Mouse (Mus musculus): ENCODE data around the gene Bcl2l13. TPM values are rescaled to one million over a fixed set of nuclear protein-coding genes. Genes with fewer than 3 reads are reported as not detected.
A peak's percentile ranks its signal among the peaks of the same experiment; 100 is the strongest.
"Not testable (repeated sequence)": the region's sequence is repeated elsewhere in the genome, so short reads cannot be mapped to it uniquely, and the experiment has no call there.

Gene Bcl2l13
- total and polyA plus RNA-seq, 2 experiments from 2014 or later = 30.9 to 32.4 TPM

- TF ChIP-seq EP300 (IDR thresholded peaks at IDR 0.05; ENCODE audit: low read depth) (no peak), CTCF (IDR thresholded peaks at IDR 0.05; ENCODE audit: low read depth) (no peak)
Observed at GRCm38 (mm10) chr6:120901776-120902645, 66.0 kb downstream of the Bcl2l13 start.

GRCm38 (mm10) chr6:120903450-120903912 lies 67.5 kb downstream of the Bcl2l13 start:
- ATAC-seq (ENCODE audit: insufficient read depth, low read depth) = peak; percentile 71
- WGBS = 37% methylated on average over 5 of the region's 5 CpGs
- H3K4me1 ChIP-seq (ENCODE audit: control insufficient read depth, insufficient read depth) = no peaks in the 10 kb centered on the region

More at GRCm38 (mm10) chr6:120901776-120902645, 66.0 kb downstream of the Bcl2l13 start:
- WGBS = 88% methylated on average over 14 of the region's 14 CpGs
- no peak overlapping the region for H3K9ac ChIP-seq (replicated peaks; ENCODE audit: low read depth, low read length)
- H3K27me3 ChIP-seq (ENCODE audit: control insufficient read depth, insufficient read depth, low read length) = no peaks in the 10 kb centered on the region
- no peak overlapping the region for H3K4me3 ChIP-seq (ENCODE audit: low read depth, low read length)
- DNase-seq (ENCODE audit: low spot score) (no peak), ATAC-seq (ENCODE audit: insufficient read depth, low read depth) (no peak)
- no peak overlapping the region for H3K27ac ChIP-seq (ENCODE audit: low read depth)
- no peak overlapping the region for H3K4me2 ChIP-seq (ENCODE audit: low read depth, low read length)
- H3K9me3 ChIP-seq (replicated peaks; ENCODE audit: control insufficient read depth, low read length) = no peaks in the 10 kb centered on the region
- no peaks in the 10 kb centered on the region for H3K4me1 ChIP-seq (ENCODE audit: control insufficient read depth, insufficient read depth)
- no peaks in the 10 kb centered on the region for H3K36me3 ChIP-seq (replicated peaks; ENCODE audit: control insufficient read depth, insufficient read depth, low read length)

GRCm38 (mm10) chr6:120903961-120904360 lies 67.9 kb downstream of the Bcl2l13 start:
- WGBS = 79% methylated on average over 11 of the region's 11 CpGs
- H3K9ac ChIP-seq (replicated peaks; ENCODE audit: low read depth, low read length) = no peak overlapping the region
- no peak overlapping the region for H3K27ac ChIP-seq (ENCODE audit: low read depth)
- no peak overlapping the region for H3K4me3 ChIP-seq (ENCODE audit: low read depth, low read length)
- no peaks in the 10 kb centered on the region for H3K4me1 ChIP-seq (ENCODE audit: control insufficient read depth, insufficient read depth)
- TF ChIP-seq CTCF (IDR thresholded peaks at IDR 0.05; ENCODE audit: low read depth) (peak; percentile 4; the same call in 1 of the 2 replicates), EP300 (IDR thresholded peaks at IDR 0.05; ENCODE audit: low read depth) (no peak)
- no peak overlapping the region for H3K4me2 ChIP-seq (ENCODE audit: low read depth, low read length)
- H3K9me3 ChIP-seq (replicated peaks; ENCODE audit: control insufficient read depth, low read length) = no peaks in the 10 kb centered on the region
- no peaks in the 10 kb centered on the region for H3K36me3 ChIP-seq (replicated peaks; ENCODE audit: control insufficient read depth, insufficient read depth, low read length)
- DNase-seq (ENCODE audit: low spot score) (no peak), ATAC-seq (ENCODE audit: insufficient read depth, low read depth) (no peak)
- H3K27me3 ChIP-seq (ENCODE audit: control insufficient read depth, insufficient read depth, low read length) = no peaks in the 10 kb centered on the region

More at GRCm38 (mm10) chr6:120903450-120903912, 67.5 kb downstream of the Bcl2l13 start:
- peak; percentile 75 for DNase-seq (ENCODE audit: low spot score)
- Histone ChIP-seq H3K4me3 (ENCODE audit: low read depth, low read length) (no peak overlapping the region), H3K9ac (replicated peaks; ENCODE audit: low read depth, low read length) (no peak overlapping the region), H3K9me3 (replicated peaks; ENCODE audit: control insufficient read depth, low read length) (no peaks in the 10 kb centered on the region), H3K27ac (ENCODE audit: low read depth) (0 out of 2 replicates have a peak overlapping the region, but pooled peaks have one; percentile 33), H3K4me2 (ENCODE audit: low read depth, low read length) (no peak overlapping the region), H3K27me3 (ENCODE audit: control insufficient read depth, insufficient read depth, low read length) (no peaks in the 10 kb centered on the region), H3K36me3 (replicated peaks; ENCODE audit: control insufficient read depth, insufficient read depth, low read length) (no peaks in the 10 kb centered on the region)
- TF ChIP-seq EP300 (IDR thresholded peaks at IDR 0.05; ENCODE audit: low read depth) = no peak
- TF ChIP-seq CTCF (IDR thresholded peaks at IDR 0.05; ENCODE audit: low read depth) = peak; percentile 72

GRCm38 (mm10) chr6:120905111-120905510 lies 69.1 kb downstream of the Bcl2l13 start:
- Histone ChIP-seq H3K4me3 (ENCODE audit: low read depth, low read length) (no peak overlapping the region), H3K4me2 (ENCODE audit: low read depth, low read length) (no peak overlapping the region), H3K27me3 (ENCODE audit: control insufficient read depth, insufficient read depth, low read length) (no peaks in the 10 kb centered on the region), H3K4me1 (ENCODE audit: control insufficient read depth, insufficient read depth) (no peaks in the 10 kb centered on the region), H3K27ac (ENCODE audit: low read depth) (no peak overlapping the region), H3K9ac (replicated peaks; ENCODE audit: low read depth, low read length) (no peak overlapping the region), H3K36me3 (replicated peaks; ENCODE audit: control insufficient read depth, insufficient read depth, low read length) (no peaks in the 10 kb centered on the region), H3K9me3 (replicated peaks; ENCODE audit: control insufficient read depth, low read length) (no peaks in the 10 kb centered on the region)
- no peak for TF ChIP-seq CTCF (IDR thresholded peaks at IDR 0.05; ENCODE audit: low read depth)
- DNase-seq (ENCODE audit: low spot score) = no peak
- no peak for ATAC-seq (ENCODE audit: insufficient read depth, low read depth)
- WGBS = 86% methylated on average over 5 of the region's 5 CpGs

- Histone ChIP-seq H3K27me3 (ENCODE audit: control insufficient read depth, insufficient read depth, low read length) (no peaks in the 10 kb centered on the region), H3K4me2 (ENCODE audit: low read depth, low read length) (no peak overlapping the region), H3K9ac (replicated peaks; ENCODE audit: low read depth, low read length) (no peak overlapping the region), H3K9me3 (replicated peaks; ENCODE audit: control insufficient read depth, low read length) (no peaks in the 10 kb centered on the region), H3K27ac (ENCODE audit: low read depth) (no peak overlapping the region), H3K4me1 (ENCODE audit: control insufficient read depth, insufficient read depth) (0 out of 2 replicates have a peak, but pooled peaks cover 2% of the 10 kb centered on the region), H3K4me3 (ENCODE audit: low read depth, low read length) (no peak overlapping the region), H3K36me3 (replicated peaks; ENCODE audit: control insufficient read depth, insufficient read depth, low read length) (no peaks in the 10 kb centered on the region)
- 89% methylated on average over 6 of the region's 6 CpGs for WGBS
- no peak for ATAC-seq (ENCODE audit: insufficient read depth, low read depth)
- TF ChIP-seq EP300 (IDR thresholded peaks at IDR 0.05; ENCODE audit: low read depth) (no peak), CTCF (IDR thresholded peaks at IDR 0.05; ENCODE audit: low read depth) (no peak)
- DNase-seq (ENCODE audit: low spot score) = no peak
Observed at GRCm38 (mm10) chr6:120906521-120906920, 70.5 kb downstream of the Bcl2l13 start.

- ATAC-seq (ENCODE audit: insufficient read depth, low read depth); H3K4me2 ChIP-seq (ENCODE audit: low read depth, low read length); H3K27ac ChIP-seq (ENCODE audit: low read depth); H3K4me1 ChIP-seq (ENCODE audit: control insufficient read depth, insufficient read depth); H3K27me3 ChIP-seq (ENCODE audit: control insufficient read depth, insufficient read depth, low read length); DNase-seq (ENCODE audit: low spot score); H3K36me3 ChIP-seq (replicated peaks; ENCODE audit: control insufficient read depth, insufficient read depth, low read length); H3K9ac ChIP-seq (replicated peaks; ENCODE audit: low read depth, low read length); H3K9me3 ChIP-seq (replicated peaks; ENCODE audit: control insufficient read depth, low read length); H3K4me3 ChIP-seq (ENCODE audit: low read depth, low read length): not testable (repeated sequence)
- WGBS = 85% methylated on average over 9 of the region's 10 CpGs
Observed at GRCm38 (mm10) chr6:120907876-120908597, 72.0 kb downstream of the Bcl2l13 start.
